Mouse (Mus musculus) kidney, postnatal 25 days (tissue): ENCODE measurements around the gene Pitpnc1.

ENCODE experiments used
- DNase-seq, 2 experiments: peaks; one replicate each; pipeline ENCODE4 v3.0.0; 2021; ENCODE audit warnings: mixed read lengths in 2 of 2

Gene Pitpnc1

DNA sequence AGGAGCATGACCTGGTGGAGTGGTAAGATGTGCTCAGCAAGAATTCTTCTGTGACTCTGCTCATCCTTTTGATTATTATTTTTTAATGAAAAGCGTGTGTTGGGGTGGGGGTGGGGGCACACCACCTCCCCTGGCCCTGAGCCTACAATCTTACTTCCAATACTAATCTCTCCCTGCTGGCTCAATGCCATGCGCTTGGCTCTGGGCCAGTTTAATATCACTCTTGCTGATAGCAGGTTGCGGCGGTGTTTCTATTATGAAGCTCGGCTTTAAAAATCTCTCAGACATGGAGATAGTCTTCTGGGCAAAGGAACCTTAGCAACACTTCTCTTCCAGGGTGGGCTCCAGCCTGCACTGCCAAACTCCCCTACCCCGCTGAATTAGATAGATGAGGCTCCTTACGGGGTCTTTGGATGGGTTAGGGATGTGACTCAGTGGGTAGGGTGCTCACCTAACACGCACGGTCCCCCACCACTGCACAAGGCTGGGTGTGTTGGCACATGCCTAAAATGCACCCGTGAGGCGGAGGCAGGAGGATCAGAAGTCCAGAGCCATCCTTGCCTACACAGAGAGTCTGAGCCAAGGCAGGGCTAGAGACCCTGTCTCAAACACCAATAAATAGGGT lies 198.0 kb downstream of the Pitpnc1 start:
- DNase-seq, result peak; percentile 52 to 64

DNA sequence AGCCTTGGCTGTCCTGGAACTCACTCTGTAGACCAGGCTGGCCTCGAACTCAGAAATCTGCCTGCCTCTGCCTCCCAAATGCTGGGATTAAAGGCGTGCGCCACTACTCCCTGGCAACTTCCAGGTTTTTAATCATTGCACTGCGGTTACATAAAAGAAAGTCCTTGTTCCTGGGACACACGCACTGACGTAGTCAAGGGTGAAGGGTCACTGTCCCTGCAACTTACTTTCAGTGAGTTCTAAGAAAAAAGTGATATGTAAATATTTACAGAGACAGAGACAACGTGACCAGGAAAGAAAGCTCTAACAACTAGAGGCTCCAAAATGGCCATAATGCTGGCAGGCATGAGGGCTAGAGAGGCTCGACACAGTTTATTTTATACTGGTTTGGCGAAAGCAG lies 199.9 kb downstream of the Pitpnc1 start:
- DNase-seq, result no peak

DNA sequence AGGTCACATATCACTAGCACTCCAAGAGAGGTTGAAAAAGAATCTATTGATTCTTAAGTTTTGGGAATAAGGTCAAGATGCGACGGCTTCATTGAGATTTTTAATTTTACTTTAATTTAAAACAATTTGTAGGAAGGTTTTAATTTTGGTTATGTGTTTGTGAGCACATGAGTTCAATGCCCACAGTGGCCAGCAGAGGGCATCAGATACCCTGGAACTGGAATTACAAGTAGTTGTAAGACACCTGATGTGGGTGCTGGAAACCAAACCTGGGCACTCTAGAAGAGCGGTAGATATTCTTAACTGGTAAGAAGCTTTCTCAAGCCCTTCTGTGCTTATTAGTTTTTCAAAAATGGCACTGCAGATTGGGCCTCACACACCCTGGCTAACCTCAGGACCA lies 203.0 kb downstream of the Pitpnc1 start:
- no peak for DNase-seq

DNA sequence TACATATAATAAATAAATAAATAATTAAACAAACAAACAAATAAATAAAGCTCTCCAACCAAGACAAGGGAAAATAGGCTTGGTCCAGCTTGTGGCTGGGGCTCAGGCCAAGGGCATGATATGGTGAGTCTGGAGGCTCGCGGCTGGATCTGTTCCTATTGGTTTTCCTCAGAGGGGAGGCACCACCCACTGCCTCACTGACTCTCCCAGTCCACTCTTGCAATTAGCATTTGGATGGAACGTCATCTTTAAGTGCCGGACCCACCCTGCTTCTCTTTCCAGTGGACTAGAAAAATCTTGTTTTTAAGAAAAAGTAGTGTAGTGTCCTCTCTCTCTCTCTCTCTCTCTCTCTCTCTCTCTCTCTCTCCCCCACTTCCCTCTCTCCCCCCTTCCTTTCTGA lies 204.6 kb downstream of the Pitpnc1 start:
- DNase-seq, result no peak

DNA sequence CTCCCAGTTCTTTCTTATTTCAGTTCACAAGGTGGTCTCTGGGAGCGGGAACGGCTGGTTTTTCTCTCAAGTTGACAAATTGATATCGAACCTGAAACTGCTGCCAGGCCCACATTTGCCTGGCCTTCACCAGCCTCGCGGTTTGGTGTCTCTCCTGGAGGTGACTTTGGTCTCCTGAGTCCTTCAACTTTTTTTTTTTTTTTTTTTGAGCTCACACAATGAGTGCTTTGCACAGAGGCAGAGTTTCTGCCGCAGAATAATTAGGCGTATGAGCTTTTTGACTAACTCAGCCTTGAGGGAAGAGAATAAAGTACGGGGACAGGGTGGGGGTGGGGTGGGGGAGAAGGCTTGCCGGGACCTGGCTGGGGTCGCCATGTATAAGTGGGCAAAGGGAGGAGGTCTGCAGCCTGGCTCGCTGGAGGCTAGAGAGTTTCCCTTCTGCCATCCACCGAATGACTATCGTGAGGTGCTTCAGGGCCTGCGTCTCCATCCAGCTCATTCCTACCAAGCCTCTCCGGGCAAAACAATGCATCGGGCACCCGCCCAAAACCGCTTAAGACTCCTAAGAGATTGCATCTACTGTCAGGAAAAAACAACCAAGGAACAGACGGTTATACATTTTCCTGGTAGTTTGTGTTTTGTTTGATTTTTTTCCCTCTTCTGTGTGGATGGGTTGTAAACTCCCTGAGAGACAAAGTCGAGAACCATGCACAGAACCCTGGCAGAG lies 205.4 kb downstream of the Pitpnc1 start:
- peak; percentile 66 to 73 for DNase-seq

DNA sequence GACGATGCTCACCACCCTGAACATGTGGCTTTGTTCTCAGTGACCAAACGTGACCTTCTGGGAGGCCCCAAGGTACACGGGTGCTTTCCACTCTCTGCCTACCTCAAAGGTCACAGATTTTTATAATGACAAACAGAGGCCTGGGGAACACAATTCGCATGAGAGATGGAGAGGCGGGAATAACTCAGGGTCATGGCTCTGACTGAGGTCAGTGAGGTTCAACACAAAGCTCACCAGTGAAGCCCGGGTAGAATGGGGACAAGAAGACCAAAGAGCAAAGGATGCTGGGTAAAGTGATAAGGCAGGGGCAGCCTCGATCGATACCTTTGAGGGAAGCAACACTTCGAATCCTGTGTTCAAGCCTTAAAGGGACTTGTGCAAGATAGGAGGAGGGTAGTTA lies 206.7 kb downstream of the Pitpnc1 start:
- no peak for DNase-seq

DNA sequence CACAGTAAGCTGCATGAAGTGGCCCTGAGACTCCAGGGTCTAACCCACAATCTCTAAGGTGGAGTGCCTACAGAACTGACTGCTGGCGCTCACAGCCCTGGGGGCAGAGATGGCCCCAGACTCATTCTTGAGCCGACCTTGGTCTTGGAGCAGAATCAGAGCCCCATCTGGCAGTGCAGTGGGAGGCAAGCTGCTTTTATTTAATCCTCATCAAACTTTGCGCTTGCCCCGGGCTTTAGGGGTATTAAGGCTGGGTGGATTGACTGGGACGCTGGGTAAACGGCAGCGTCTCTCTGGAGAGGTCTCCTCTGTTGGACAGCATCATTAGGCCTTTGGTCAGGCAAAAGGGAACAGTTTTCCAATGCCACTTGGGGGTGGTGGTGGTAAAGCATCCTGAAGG lies 211.1 kb downstream of the Pitpnc1 start:
- DNase-seq, result no peak

DNA sequence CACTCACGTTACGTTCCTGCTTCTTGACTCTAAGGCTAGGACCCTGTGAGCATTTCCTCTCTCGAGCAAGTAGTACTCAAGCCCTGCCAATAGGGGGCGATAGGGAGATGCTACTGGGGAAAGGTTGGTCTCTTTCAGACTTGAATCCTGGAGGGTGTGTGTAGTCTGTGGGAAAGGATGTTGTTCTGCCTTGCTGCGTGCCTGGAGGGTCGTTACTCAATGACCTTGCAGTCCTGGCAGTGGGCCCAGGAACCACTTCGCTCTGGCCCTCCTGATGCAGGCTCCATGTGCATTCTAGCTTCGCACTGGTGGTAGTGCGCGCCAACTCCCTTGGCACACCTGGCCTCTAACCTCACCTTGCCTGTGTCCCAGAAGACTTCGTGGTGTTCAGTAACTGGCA lies 215.3 kb downstream of the Pitpnc1 start:
- peak; percentile 90 to 95 for DNase-seq

DNA sequence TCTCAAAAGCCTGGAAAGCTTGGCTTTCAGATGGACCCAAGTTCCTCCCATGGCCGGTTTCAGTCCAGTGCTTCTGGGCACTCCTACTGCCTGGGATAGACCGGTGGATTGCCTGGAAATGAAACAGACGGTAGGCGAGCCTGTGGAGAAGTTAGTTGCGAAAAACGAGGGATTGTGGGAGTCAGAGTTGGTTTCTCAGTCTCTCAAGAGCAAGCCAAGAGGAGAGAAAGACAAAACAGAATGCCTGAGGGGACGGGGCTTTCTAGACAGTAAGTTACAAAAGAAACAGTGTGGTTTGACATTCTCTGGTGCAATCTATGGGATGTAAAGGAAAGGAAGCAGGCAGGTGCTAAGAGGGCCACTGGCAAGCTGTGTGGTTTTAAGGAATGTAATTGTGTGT lies 216.3 kb downstream of the Pitpnc1 start:
- DNase-seq, result no peak

DNA sequence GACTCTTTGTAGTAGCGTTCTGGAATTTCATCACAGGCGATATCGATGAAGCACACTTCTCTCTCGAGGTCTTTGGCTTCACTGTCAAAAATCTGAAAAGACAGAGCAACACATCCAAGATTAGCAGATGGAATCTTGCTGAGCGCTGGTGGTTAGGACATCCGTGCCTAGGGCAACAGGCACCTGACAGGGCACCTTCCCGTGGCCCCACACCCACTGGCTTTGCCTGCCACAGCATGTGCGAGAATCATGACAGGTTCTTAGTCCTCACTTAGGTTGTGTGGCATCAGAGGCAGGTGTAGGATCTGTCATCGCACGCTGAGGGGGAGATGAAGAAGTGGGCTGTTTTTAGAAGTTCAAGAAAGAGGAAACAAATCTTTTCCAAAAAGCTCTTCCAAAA lies 218.5 kb downstream of the Pitpnc1 start:
- DNase-seq, result no peak

DNA sequence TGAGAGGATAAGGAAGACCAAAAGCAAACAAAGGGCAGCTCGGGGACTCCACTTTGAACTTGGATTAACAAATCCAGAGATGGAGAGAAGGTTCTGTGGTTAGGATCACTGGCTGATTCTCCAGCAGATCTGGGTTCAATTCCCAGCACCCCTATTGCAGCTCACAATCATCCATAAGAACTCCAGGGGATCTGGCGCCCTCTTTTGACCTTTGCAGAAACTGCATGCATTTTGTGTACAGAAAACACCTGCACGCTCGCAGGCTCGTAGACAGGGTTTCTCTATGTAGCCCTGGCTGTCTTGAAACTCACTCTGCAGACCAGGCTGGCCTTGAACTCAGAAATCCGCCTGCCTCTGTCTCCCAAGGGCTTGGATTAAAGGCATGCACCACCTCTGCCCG lies 219.0 kb downstream of the Pitpnc1 start:
- DNase-seq, result no peak

DNA sequence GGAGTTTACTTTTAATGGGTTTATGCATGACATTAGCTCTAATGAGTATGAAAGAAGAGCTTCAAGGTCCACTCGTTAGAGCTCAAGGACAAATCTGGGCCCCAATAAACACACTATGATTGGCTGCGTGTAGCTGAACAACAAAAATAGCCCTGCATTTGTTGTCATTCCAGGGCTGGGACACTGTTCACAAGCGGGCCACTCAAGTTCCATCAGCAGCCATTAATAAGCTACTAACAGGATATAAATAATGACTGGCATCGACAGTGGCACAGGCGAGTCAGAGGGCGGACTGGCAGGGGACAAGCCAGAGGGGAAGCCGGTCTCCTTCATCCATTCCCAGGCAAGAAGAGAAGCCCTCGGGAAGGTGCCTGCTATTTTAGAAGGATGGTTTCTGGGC lies 219.6 kb downstream of the Pitpnc1 start:
- DNase-seq, result no peak

DNA sequence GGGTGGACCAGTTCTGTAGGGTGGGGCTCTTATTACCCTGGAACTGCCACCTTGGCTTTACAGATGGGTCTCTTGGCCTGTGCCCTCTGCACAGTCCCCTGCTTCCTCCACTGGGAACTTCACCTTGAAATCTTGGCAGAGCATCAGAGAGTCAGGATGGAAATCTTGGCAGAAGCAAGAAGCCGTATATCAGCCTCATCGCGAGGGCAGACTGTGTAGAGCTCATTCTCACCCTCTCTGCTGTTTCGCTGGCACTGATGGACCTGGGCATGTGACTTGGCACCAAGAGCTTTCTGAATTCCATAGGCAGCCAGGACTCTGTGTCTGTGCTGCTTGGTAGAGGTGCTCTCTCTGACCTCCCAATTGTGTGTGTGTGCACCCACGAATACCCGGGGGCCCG lies 221.7 kb downstream of the Pitpnc1 start:
- DNase-seq, result peak; percentile 76 to 87

DNA sequence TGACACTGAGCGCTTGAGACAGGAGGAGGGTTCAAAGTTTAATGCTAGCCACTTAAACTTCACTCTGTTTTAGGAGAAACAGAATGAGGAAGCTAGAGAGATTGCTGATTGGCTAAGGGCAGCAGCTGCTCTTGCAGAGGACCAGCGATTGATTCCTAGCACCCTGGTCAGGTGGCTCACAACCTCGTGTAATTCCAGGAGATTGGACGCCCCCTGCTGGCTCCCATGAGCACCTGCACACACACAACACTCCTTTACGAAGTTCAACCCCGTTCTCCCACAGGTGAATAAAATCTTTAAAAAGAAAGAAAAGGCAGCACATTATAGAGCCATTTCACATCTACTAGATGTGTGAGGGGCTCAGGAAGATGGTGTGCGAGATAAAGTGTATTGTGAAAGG lies 224.8 kb downstream of the Pitpnc1 start:
- DNase-seq, result no peak

DNA sequence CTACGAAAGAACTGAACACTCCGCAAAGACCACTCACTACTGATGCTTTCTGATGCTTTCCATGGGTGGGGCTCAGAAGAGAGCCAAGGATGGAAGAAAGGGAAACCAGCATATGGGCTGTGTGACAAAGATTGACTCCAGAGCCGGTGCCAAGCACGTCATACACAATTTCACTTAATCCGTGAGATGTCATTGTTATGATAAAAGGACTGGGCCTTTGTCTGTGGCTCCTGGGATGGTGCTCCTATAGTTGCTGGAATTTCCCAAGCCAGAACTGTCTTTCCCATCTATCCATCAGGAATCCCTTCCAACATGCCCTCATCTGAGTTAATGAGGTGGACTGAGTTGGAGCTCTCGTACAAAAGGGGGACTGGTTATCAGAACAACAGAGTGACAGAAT lies 227.4 kb downstream of the Pitpnc1 start:
- no peak for DNase-seq

DNA sequence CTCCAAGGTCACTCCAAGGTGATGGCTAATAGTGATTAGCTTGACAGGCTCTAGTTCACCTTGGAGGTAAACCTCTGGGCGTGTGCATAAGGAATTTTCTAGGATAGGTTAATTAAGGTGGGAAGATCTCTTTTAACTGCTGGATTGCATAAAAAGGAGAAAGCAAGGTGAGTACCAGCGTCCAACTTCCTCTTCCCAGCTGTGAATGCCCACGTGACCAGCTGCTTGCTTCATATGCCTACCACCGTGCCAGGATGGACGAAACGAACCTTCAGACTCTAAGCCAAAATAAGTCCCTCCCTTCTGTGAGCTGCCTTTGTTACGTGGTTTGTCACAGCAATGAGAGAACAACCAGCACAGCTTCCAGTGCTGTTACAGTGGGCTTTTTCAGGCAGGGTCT lies 228.8 kb downstream of the Pitpnc1 start:
- peak in 1 of 2 experiments; percentile 49 for DNase-seq

DNA sequence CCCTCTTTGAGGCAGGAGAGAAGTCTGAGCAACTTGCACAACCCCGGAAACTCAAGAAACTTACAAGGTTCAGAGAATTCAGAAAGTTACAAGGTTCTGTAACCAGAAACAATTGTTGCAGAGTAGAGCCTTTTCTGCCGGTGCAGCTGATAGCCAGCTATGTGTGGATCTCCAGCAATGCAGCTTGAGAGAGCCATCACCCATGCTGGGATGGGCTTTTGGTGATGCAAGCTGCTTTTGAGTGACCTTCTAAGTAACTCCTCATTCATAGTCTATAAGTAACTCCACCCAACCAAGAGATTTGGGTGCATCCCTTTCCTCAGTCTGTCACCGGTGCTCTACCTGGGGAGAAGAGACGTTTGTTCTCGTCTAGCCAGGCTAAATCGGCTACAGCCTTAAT lies 232.0 kb downstream of the Pitpnc1 start:
- no peak for DNase-seq

DNA sequence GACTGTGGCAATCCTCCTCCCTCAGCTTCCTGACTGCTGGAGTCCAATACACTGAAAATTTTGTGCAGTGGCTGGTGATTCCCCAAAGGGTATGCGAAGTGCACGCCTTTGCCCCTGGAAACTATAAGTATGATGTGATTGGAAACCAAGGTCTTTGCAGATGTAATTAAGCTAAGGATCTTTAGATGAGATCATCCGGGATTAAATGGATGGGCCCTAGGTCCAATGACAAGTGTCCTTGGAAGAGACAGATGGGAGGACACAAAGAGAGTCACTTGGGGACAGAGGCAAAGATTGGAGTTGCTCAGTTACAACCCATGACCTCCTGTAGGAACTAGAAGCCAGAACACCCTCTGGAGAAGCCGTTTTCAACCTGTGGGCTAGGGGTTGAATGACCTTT lies 233.0 kb downstream of the Pitpnc1 start:
- no peak for DNase-seq

DNA sequence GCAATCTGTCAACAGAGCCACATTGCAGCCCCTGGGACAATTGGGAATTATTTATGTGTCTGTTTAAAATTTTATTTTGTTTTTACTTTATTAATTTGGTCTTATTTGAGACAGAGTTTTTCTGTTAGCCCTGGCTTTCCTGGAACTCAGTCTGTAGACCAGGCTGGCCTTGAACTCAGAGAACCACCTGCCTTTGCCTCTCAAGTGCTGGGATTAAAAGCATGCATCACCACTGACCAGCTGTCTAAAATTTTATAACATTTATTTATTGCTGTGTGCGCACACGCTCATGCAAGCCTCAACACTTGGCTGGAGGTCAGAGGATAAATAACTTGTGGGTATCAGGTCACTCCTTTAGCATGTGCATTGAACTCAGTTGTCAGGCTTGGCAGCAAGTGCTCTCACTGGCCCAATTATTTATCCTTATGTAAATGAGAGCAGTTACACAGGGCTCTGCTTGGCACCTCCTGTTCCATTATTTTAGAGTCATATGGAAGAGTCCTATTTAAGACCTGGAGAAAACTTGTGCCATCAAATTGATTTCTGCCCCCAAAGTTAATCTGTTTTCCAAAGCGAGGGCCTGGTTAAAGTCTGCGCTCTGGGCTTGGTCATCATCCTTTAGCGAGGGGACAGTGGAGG lies 237.1 kb downstream of the Pitpnc1 start:
- DNase-seq, result no peak

DNA sequence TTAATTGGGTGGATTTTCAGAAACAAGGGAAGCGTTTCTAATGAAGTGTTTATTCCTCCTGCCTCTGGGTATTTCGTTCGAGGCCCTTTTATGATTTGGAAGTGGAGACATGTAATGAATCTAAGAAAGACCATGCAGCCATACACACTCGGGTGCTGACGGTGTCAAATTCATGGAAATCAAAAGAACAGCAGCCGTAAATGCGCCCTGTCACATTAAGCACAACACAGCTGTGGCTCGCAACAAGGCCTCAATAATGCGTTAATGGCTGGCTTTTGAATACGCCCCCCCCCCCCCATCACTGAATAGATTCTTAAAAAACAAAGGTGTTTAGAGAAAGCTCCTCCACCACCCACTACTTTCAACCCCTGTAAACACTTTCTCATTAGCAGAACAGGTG lies 240.4 kb downstream of the Pitpnc1 start:
- DNase-seq, result no peak

DNA sequence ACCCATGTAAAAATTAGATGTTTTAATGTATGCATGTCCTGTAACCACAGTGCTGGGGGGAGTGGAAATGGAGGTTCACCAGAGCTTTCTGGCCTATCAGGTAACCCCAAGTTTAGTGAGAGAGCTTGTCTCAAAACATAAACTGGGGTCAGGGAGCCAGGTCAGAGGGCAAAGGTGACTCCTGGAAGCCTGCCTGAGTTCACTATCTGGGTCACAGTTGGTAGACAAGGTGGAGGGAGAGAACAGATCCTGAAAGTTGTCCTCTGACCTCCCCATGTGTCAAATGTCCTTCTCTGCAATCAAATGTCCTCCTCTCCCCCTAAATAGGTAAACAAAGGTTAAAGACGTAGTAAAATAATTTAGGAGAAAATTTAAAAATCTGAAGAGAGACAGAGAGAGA lies 244.1 kb downstream of the Pitpnc1 start:
- DNase-seq, result no peak

DNA sequence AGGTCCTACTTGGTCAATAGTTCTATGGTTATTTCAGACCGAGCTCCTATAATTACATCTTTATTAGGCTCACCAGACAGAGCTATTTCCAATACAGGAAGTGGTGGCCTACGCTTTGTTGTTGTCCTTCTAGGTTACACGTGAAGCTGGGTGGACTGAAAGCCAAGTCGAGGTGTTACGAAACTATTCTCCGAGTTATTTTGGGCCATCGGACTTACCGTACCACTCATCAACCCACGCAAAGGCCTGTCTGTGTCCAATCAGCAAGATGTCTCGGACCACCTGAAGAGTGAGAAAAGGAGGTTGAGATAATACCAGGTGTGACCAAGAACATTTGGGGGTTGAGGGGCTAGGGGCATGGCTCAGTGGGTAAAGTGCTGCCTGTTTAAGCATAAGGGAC lies 244.5 kb downstream of the Pitpnc1 start:
- no peak for DNase-seq

DNA sequence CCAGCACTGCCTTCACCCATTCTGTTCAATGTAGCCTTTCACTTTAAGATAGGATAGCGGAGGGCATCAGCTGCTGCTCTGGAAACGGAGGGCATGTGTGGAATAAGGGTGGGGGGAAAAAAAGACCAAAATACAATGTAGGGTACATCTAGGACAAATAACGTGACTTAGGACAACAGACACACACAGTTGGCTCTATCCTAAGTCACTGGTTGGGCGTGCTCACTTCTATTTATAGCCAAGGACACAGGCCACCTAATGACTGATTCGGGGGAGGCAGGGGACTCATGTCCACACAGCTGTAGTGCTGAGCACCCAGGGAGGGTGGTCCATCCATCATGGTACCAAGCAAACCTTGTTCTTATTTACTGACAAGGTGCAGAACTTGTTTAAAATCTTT lies 245.2 kb downstream of the Pitpnc1 start:
- no peak for DNase-seq

DNA sequence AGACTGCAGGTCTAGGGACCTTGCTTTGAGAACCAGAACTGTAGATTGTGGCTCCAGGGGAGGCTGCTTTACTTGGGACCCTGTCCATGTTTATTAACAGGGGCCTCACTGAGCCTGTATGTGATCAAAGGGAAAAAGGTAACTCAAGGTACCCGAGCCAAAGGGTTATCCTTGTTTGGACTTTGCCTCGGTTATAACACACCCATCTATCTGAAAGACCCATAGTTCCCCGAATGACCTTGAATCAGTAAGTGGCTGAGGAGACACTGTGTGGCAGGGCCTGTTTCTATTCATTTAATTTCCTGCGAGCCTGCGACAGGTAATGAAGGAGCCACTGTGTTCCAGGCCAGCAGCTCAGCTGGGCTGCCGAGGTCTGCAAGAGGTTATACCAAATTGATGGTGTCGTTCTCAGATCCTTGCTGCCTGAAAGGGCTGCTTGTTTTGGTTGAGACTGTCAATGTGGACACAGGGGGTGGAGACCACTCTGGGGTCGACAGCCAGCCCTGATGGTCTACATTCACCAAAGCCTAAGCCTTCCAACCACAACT lies 246.8 kb downstream of the Pitpnc1 start:
- DNase-seq, result no peak
